Mouse (Mus musculus): Measurements from ENCODE around the gene Eif3c.

The Eif3c gene

DNA sequence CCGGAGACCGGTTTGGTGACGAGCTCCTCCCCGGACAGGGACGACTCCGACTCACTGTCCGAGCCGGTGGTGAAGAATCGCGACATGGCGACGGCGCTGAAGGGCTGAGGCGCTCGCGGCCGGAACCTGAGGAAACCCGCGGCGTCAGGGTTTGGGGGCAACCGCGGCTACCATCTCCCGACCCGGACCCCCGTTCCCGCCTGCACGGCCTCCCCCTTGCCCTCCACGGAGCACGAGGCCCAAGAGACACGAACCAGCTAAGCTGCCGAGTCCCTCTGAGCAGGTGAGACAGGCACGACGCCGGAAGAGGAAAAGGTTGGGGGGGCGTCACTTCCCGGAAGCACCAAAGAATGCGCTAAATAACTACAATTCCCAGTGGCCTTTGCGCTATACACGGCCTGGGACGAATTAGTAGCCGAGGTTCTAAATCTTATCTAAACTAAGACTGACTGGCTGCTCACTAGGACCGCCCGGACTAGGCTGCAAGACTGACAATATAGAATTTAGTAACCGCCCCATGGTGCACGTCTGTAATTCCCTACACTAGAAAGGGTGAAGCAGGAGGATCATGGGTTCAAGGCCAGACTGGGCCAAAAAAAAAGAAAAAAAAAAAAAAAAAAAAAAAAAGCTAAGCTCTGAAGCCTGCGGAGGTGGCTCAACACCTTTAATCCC lies at the start of gene Eif3c:
TSS of gene Eif3c (minus strand) at position 318 of the 672 bp plus-strand sequence.
- DNase-seq (ENCODE audit: low spot score in 2 of 2), result peak; percentile 83 to 93

DNA sequence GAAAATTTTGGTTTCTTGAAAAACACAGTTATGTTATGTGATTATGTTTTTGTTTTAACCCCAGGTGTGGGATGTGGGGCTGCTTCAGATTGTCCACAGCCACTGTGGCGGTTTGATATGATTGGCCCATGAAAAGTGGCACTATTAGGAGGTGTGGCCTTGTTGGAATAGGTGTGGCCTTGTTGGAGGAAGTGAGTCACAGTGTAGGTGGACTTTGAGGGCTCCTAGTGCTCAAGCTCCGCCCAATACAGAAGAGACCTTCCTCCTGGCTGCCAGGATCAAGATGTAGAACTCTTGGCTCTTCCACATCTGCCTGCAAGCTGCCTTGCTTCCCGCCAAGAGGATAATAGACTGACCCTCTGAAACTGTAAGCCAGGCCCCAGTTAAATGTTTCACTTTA lies 46.5 kb upstream of the Eif3c start:
- no peak for DNase-seq (ENCODE audit: low spot score in 2 of 2)

GRCm38 (mm10) chr7:126607796-126608195 lies 41.6 kb upstream of the Eif3c start:
- no peak for DNase-seq (ENCODE audit: low spot score in 2 of 2)

DNA sequence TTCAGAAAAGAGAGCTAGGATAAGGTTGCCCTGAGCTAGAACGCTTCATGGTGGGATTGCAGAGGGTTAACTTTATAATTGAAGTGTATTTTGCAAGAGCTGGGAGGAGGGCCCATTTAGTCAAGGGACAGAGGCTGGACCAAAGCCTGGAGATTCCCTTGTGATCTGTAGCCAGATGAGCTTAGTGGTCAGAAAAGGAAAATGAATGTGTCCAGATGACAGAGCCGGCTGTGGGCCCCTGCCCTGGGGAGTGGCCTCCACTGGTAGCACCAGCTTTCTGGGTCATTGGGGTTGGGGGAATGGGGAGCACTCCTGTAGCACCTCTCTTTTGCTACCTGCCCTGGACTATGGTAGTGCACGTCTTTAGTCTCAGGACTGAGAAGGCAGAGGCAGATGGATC lies 40.9 kb upstream of the Eif3c start:
- DNase-seq (ENCODE audit: low spot score in 2 of 2), result no peak

DNA sequence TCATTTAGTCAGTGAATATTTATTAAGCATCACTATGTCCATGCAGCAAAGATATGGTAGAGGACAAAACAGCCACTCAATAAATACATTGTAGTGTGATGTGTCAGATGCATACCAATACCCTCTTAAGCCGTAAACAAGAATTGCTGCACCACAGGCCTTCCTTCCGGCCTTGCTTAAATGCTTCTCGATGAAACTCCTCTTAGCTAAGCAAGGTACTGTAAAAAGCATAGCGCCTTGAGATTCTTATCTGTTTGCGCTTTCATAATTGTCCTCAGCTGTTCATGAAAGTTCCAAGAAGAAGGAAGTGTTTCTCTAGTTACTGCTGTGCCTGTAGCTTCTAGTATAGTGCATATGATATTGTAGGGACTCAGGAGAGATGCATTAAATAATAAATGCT lies 40.4 kb upstream of the Eif3c start:
- DNase-seq (ENCODE audit: low spot score in 2 of 2), result no peak

DNA sequence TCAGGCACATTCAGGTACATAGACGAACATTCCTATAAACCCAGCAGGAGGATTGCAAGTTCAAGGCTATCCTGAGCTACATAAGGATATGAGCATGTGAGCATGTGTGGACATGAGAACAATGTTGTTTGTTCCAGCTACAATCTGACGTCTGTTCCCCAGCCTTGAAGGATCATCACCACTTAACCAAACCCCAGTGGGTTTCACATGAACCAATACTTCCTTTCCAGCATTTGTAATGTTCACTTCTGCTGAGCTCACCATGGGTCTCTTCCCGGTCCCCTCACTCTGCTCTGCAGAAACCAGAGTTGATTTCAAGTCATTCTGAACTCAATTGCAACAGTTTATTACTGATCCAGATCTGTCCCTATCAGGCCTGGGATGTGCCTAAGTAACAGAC lies 36.4 kb upstream of the Eif3c start:
- DNase-seq (ENCODE audit: low spot score in 2 of 2), result no peak

DNA sequence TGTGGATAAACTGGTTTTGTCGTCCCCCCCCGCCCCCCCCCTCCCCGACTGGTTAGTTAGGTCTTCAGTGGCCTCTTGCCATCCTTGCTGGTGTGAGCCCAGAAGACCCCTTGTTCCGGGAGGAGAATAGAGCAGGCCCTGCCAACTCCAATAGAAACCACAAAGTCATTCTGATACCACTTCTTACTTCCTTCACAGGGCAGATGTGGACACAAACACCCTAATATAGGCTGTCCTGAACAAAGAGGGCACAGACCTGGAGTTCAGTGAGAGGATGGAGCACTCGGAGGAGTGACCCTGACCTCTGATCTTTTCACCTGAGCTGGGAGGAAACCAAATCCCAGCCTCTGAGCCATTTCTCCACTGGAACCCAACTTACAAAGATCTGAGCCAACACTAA lies 35.7 kb upstream of the Eif3c start:
- DNase-seq (ENCODE audit: low spot score in 2 of 2), result no peak

DNA sequence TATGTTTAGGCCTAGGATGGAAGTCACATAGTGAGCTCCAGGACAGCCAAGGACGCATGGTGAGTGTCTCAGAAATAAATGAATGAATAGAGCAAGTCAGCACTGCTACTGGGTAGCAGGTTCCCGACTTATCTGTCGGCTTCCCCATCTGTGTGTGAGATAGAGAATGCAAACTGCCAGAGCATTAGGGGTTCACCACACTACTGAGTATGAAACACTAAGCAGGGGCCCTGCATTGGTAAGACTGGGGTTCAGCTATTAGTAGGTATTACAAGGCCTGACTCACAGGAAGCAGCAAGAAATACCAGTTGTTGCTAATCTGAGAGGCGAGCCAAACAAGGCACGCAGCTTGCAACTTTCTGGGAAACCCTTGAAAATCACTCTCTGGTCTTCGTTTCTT lies 32.7 kb upstream of the Eif3c start:
- no peak for DNase-seq (ENCODE audit: low spot score in 2 of 2)

DNA sequence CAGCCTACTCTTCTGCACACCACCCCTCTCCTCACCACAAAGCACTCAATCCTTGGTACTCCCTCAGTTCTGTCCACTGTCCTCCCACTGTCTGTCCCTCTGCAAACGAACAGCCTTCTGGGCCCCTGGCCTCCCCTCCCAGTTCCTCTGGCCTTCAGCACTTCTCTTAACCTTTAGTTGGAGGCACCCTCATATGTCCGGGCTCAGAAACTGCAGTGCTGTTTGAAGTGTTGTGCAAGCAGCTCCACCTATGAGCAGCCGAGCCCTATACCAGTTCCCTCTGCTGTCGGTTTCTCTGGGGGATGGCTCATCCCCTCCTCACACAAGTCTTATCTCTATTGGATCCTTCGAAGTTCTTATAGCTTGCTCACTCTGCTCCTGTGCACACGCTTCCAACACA lies 30.2 kb upstream of the Eif3c start:
- no peak for DNase-seq (ENCODE audit: low spot score in 2 of 2)

DNA sequence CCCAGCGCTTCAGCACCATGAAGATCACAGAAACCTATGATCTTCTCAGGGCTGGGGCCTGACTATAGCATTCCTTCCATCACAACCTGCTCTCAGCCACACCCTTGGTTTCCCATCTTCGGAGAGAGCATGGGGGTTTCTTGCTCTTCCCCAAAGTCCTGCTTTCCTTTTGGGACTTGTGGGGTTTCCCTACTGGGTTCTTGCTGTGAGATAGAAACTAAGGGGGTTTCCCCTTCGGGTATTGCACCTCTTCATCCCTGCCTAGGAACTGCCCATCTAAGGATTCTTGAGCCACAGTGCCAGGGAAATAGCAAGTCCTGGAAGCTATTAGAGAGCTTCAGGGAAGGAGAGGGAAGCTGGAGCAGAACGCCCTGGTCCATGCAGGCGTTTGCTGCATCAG lies 29.7 kb upstream of the Eif3c start:
- DNase-seq (ENCODE audit: low spot score in 2 of 2), result no peak

- no peak for DNase-seq (ENCODE audit: low spot score in 2 of 2)
Observed at GRCm38 (mm10) chr7:126594862-126595561, 28.8 kb upstream of the Eif3c start, which contains the start of gene Il27. TSS of gene Il27 (minus strand) at chr7:126594941.

DNA sequence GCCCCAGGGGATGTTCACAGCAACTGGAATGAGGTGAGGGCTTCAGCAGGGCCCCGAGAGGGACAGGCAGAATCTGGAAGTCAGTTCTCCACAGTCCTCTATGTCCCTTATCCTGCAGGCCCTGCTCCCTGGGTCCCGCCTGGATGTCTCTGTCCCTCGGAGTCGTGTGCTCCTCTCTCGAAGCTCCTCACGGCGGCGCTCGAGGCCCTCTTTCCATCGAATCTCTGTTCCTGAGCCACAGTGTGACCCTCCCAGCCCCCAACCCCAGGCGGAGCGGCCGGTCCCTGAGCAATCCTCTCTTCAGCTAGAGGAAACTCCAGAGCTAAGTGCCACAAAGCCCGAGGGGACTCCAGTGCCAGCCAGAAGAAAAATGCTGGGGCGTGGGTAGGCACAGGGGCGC lies 21.6 kb upstream of the Eif3c start:
- peak in 1 of 2 experiments; percentile 39 for DNase-seq (ENCODE audit: low spot score in 2 of 2)

DNA sequence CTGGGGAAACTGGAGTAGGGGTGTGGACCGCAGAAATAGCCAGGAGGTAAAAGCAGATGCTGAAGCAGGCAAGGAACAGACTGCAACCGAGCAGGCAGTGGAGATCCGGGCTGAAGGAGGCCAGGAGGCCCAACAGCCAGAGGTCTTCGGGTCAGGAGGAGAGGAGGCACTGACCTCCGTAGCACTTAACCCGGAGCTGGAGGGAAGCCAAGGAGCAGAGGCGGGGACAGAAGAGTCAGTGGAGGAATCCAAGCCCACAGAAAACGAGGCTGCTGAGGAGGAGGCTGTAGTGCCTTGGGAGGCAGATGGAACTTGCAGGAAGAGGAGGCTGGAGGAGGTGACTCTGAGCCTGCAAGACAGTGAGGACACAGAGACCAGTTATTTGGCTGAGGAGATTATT lies 20.6 kb upstream of the Eif3c start:
- no peak for DNase-seq (ENCODE audit: low spot score in 2 of 2)

- no peak for DNase-seq (ENCODE audit: low spot score in 2 of 2)
Observed at GRCm38 (mm10) chr7:126585717-126586116, 19.5 kb upstream of the Eif3c start, which contains the start of gene Cln3. TSS of gene Cln3 (minus strand) at chr7:126585817.

DNA sequence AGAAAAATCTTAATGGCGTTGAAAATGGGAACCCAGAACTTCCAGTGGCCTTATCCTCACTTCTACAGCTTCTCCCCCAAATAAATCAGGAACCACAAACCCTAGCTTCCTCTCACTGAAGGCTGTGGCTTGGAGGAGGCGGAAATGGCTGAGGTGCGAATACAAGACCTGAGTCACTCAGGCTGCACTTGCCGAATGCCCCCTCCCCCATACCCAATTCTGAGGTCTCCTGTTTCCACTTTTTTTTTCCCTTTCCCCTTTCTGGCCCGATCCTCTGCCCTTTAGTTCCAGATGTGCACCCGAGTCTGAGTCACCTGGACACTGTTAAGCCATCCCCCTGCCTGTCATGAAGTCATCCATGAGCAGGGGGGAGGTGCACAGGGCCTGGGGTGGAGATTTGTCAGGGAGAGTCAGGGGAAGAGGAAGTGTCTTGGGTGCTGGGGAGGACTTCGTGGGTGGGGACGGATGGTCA lies 18.3 kb upstream of the Eif3c start, which contains the start of gene Apobr:
TSS of gene Apobr (plus strand) at position 437 of the 472 bp plus-strand sequence.
- no peak for DNase-seq (ENCODE audit: low spot score in 2 of 2)

DNA sequence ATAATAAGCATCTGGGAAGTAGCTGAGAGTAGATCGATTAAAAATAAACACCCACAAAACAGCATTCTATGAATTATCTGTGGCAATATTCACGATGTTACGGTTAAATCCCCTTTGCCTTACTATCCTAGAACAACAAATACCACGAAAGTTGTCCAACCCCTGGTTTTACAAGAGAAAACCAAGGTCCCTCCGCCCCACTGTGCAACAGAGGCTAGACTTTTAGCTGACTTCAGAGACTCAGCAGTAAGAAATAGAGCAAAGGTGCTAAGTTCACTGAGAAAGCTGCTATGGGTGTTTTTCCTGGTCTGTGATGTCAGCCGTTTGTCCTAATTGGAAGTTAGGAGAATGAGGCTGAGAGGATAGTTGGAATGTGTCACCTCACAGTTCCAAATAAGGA lies 17.6 kb upstream of the Eif3c start:
- no peak for DNase-seq (ENCODE audit: low spot score in 2 of 2)

- peak; percentile 76 to 90 for DNase-seq (ENCODE audit: low spot score in 2 of 2)
Observed at GRCm38 (mm10) chr7:126583251-126583709, 17.1 kb upstream of the Eif3c start.

GRCm38 (mm10) chr7:126582759-126583158 lies 16.5 kb upstream of the Eif3c start:
- DNase-seq (ENCODE audit: low spot score in 2 of 2), result peak in 1 of 2 experiments; percentile 5

- no peak for DNase-seq (ENCODE audit: low spot score in 2 of 2)
Observed at GRCm38 (mm10) chr7:126581661-126582060, 15.4 kb upstream of the Eif3c start.

GRCm38 (mm10) chr7:126579172-126579571 lies 13.0 kb upstream of the Eif3c start:
- DNase-seq (ENCODE audit: low spot score in 2 of 2), result peak; percentile 19 to 47

DNA sequence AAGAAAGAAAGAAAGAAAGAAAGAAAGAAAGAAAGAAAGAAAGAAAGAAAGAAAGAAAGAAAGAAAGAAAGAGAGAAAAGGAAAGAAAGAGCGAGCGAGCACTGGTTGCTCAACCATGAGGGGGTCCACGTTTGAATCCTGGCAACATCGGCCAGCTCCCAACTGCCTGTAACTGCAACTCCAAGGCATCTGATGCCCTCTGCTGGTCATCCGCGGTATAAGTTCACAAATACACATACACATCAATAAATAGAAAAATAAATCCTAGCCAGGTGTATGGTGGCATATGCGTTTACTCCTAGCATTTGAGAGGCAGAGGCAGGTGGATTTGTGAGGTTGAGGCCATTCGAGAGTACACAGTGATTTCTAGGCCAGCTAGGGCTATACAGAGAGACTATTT lies 10.7 kb upstream of the Eif3c start:
- DNase-seq (ENCODE audit: low spot score in 2 of 2), result peak; percentile 20 to 46

GRCm38 (mm10) chr7:126565693-126566092 lies 518 bp downstream of the Eif3c start:
- DNase-seq (ENCODE audit: low spot score in 2 of 2), result no peak

DNA sequence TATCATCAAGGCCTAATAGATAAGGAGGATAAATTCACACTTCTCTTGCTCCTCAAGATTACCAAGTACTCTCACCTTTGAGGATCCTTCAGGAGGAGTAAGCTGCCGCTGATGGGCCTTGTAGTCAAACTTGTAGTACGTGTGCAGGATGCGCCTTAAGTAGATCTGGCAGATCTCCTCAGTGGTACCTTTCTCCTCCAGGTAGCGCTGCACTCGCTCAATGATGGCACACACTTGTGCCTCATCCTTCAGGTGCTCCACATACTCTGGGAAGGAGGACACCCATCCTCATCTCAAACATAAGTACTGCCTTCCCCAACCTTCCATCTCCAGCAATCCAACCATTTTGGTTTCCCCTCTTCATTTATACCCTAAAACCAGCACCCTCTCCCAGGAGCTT lies 9.6 kb downstream of the Eif3c start:
- DNase-seq (ENCODE audit: low spot score in 2 of 2), result no peak
